Mouse (Mus musculus) cerebellum, adult 2 months (tissue): ENCODE data around the gene Cilp2. TPM values are rescaled to one million over a fixed set of nuclear protein-coding genes. Genes with fewer than 3 reads are reported as not detected.

Experiments
- DNase-seq, 2 experiments: peaks; one replicate each; pipeline ENCODE4 v3.0.0; 2021
- H3K27ac ChIP-seq: fragments of 200-500 bp; 2 replicates; pipeline ENCODE4 v1.5.1; 2012; ENCODE audit warnings: low read length, control low read depth, inconsistent platforms; ENCODE audit not compliant: insufficient read depth
- H3K27me3 ChIP-seq: fragments of 200-500 bp; 2 replicates; pipeline ENCODE4 v1.6.1; 2012; ENCODE audit warnings: inconsistent platforms, mild to moderate bottlenecking, low read length, moderate library complexity; ENCODE audit not compliant: control insufficient read depth, insufficient read depth
- H3K4me1 ChIP-seq: fragments of 200-500 bp; 2 replicates; pipeline ENCODE4 v1.6.1; 2011; ENCODE audit warnings: low read length; ENCODE audit not compliant: control insufficient read depth, insufficient read depth
- H3K4me3 ChIP-seq: fragments of 200-500 bp; replicated peaks from 2 replicates; pipeline ENCODE3; 2011; ENCODE audit warnings: mild to moderate bottlenecking, low read depth, low read length, control low read depth; ENCODE audit not compliant: insufficient read depth
- CTCF ChIP-seq: fragments of 200-500 bp; IDR thresholded peaks from 2 replicates; pipeline ENCODE4 v1.5.1; 2011; ENCODE audit warnings: low read depth, mild to moderate bottlenecking, control low read depth, low read length, moderate library complexity, borderline replicate concordance; ENCODE audit not compliant: insufficient read depth
- POLR2A ChIP-seq: fragments of 200-500 bp; IDR thresholded peaks from 2 replicates; pipeline ENCODE4 v1.6.1; 2011; ENCODE audit warnings: low read length, control low read depth, borderline replicate concordance; ENCODE audit not compliant: insufficient read depth
- WGBS: fragments of 180-500 bp; shearing (Covaris S2); methylation state at CpG from one replicate; pipeline ENCODE4 v1.1.7; 2018; 5-methylcytosine and 5-hydroxymethylcytosine counted together
- polyA plus RNA-seq: library from polyadenylated mRNA; depleted of rRNA; stranded (reverse); fragments of >200 nt; gene quantifications from 2 replicates; pipeline ENCODE4 v1.2.3, GENCODE M21; 2012

Cilp2 gene
- polyA plus RNA-seq, 1 experiment = 0.18 TPM

DNA sequence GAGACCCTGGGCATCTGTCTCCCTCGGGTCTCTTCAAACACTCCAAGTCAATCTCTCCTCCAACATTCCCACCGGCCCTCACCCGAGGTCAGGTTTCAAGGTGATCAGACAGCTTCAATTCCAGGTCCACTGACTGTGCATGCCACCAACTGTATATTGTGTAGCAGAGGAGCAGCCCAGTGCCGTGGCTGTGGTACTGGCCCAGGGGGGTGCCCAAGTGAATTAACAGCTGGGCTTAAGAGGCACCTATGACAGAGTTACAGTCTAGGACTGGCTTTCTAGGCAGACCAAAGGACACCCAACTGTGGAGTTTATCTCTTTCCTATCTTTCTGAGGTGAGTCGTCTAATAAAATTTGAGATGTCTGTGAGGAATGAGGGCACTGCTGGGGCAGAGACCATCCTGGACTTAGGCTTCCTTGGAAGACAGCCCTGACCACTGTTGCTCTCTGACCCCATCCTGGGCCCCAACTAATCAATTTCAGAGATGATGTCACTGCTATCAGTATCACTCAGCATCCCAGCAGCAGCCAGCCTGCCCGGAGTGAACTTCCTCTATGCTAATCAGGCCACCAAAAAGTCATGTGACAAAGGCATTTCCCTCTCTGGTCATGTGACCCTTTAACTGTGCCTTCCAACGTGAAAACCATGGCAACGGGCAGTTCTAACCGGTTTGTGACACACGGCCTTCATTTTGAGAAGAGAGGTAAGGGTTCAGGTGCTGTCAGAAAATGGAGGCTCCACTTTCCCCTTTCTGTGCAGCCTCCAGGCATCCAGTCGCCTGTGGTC lies 32.6 kb upstream of the Cilp2 start:
- 47% methylated on average over 11 of the region's 11 CpGs for WGBS
- H3K4me3 ChIP-seq = no peak overlapping the region
- H3K4me1 ChIP-seq = peaks cover 7% of the 10 kb centered on the region
- DNase-seq = peak in 1 of 2 experiments; percentile 38
- no peaks in the 10 kb centered on the region for H3K27me3 ChIP-seq
- H3K27ac ChIP-seq = peak overlapping the region; percentile 36; the same call in 1 of the 2 replicates
- TF ChIP-seq CTCF (no peak), POLR2A (no peak)

DNA sequence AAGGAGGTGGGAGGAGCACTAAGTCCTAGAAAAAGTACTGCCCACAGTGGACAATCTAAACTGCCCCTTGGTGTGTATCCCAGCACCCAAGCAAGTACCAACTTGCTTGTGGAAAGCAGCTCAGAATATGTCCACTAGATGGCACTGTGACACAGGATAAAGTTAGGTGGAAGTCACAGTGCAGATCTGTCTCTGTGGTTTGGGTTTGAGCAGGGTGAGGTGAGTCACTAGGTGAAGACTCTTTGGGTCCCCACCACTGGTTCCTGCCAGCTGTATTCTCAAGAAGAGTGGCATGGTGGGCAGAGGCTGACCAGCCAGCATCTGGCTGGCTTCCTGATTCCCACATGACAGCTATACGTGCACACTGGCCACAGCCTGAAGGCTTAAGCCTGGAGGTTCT lies 31.5 kb upstream of the Cilp2 start:
- Histone ChIP-seq H3K4me3 (no peak overlapping the region), H3K27ac (no peak overlapping the region), H3K4me1 (peaks cover 7% of the 10 kb centered on the region), H3K27me3 (no peaks in the 10 kb centered on the region)
- WGBS = 31% methylated on average over 1 of the region's 1 CpGs
- no peak for TF ChIP-seq POLR2A
- peak; percentile 89 for TF ChIP-seq CTCF
- DNase-seq = peak; percentile 74 to 79

DNA sequence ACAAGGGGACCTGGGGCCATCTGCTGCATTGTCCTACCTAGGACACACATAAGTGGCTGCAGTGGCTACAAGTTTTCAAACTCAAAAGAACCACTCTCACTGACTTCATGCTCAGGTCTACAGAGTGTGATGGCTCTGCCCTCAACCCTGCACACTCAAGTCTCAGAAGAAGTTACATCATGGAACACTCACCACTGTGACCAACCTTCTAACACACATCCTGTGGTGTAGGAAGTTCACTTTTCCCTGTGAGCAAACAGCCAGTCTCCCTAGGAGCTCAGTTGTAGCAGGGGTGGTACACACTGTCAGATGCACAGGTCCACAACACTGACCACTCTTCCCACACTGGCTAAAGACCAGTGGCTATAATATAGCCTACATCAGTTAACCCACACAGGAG lies 31.0 kb upstream of the Cilp2 start:
- DNase-seq = no peak
- TF ChIP-seq CTCF = no peak
- TF ChIP-seq POLR2A = no peak
- no peak overlapping the region for H3K4me3 ChIP-seq
- no peaks in the 10 kb centered on the region for H3K27me3 ChIP-seq
- H3K4me1 ChIP-seq = peaks cover 7% of the 10 kb centered on the region
- H3K27ac ChIP-seq = no peak overlapping the region

- no peak for DNase-seq
- no peaks in the 10 kb centered on the region; the same call in 1 of the 2 replicates for H3K4me1 ChIP-seq
- no peak overlapping the region for H3K4me3 ChIP-seq
- WGBS = 25% methylated on average over 5 of the region's 5 CpGs
- TF ChIP-seq POLR2A (no peak), CTCF (no peak)
- no peak overlapping the region for H3K27ac ChIP-seq
- H3K27me3 ChIP-seq = no peaks in the 10 kb centered on the region
These were observed 28.3 kb upstream of the Cilp2 start for GRCm38 (mm10) chr8:69915748-69916147.

- Histone ChIP-seq H3K27ac (no peak overlapping the region), H3K4me1 (no peaks in the 10 kb centered on the region), H3K4me3 (no peak overlapping the region), H3K27me3 (no peaks in the 10 kb centered on the region)
- TF ChIP-seq POLR2A = no peak
- TF ChIP-seq CTCF = no peak
- 79% methylated on average over 4 of the region's 4 CpGs for whole genome bisulfite sequencing
- no peak for DNase-seq
These were observed 27.0 kb upstream of the Cilp2 start for GRCm38 (mm10) chr8:69914526-69914925.

- Histone ChIP-seq H3K4me3 (no peak overlapping the region), H3K27me3 (no peaks in the 10 kb centered on the region), H3K4me1 (no peaks in the 10 kb centered on the region), H3K27ac (no peak overlapping the region)
- WGBS = 86% methylated on average over 12 of the region's 12 CpGs
- no peak for DNase-seq
- no peak for TF ChIP-seq CTCF
- no peak for TF ChIP-seq POLR2A
These were observed 25.1 kb upstream of the Cilp2 start for GRCm38 (mm10) chr8:69912478-69913074.

GRCm38 (mm10) chr8:69911917-69912316 lies 24.4 kb upstream of the Cilp2 start:
- DNase-seq = no peak
- no peak overlapping the region for H3K27ac ChIP-seq
- 89% methylated on average over 13 of the region's 13 CpGs for WGBS
- no peaks in the 10 kb centered on the region for H3K27me3 ChIP-seq
- TF ChIP-seq CTCF (no peak), POLR2A (no peak)
- H3K4me1 ChIP-seq = no peaks in the 10 kb centered on the region
- no peak overlapping the region for H3K4me3 ChIP-seq

GRCm38 (mm10) chr8:69907106-69907505 lies 19.6 kb upstream of the Cilp2 start:
- TF ChIP-seq POLR2A = no peak
- no peak for TF ChIP-seq CTCF
- no peak for DNase-seq
- Histone ChIP-seq H3K4me3 (no peak overlapping the region), H3K27ac (no peak overlapping the region), H3K4me1 (0 out of 2 replicates have a peak, but pooled peaks cover 4% of the 10 kb centered on the region), H3K27me3 (no peaks in the 10 kb centered on the region)
- WGBS = 76% methylated on average over 2 of the region's 2 CpGs
